Mouse (Mus musculus) myocyte (in vitro differentiated cells): ENCODE results near the gene Ano10. TPM values are rescaled to one million over a fixed set of nuclear protein-coding genes. Genes with fewer than 3 reads are reported as not detected.

ENCODE experiments used
- H3K27me3 ChIP-seq: one replicate; pipeline ENCODE4 v1.6.1; 2011; ENCODE audit not compliant: control insufficient read depth, insufficient read depth, insufficient read length
- H3K36me3 ChIP-seq: one replicate; pipeline ENCODE4 v1.6.1; 2011; ENCODE audit not compliant: control insufficient read depth, insufficient read depth
- H3K4me2 ChIP-seq: one replicate; pipeline ENCODE4 v1.6.1; 2011; ENCODE audit warnings: low read depth, control low read depth
- H3K4me3 ChIP-seq: one replicate; pipeline ENCODE4 v1.5.1; 2011; ENCODE audit warnings: mild to moderate bottlenecking, control low read depth, moderate library complexity
- H3K79me2 ChIP-seq: one replicate; pipeline ENCODE4 v1.6.1; 2011; ENCODE audit not compliant: control insufficient read depth, insufficient read depth
- H3ac ChIP-seq: one replicate; pipeline ENCODE4 v1.6.1; 2011; ENCODE audit not compliant: control insufficient read depth, insufficient read length
- CEBPB ChIP-seq: IDR thresholded peaks from 2 replicates; pipeline ENCODE4 v1.6.1; 2011; ENCODE audit warnings: mild to moderate bottlenecking, moderate library complexity; ENCODE audit not compliant: poor library complexity, insufficient read depth, severe bottlenecking
- E2F4 ChIP-seq: IDR thresholded peaks from one replicate; pipeline ENCODE4 v1.6.1; 2011; ENCODE audit warnings: mild to moderate bottlenecking, control low read depth, moderate library complexity; ENCODE audit not compliant: insufficient read depth
- MAX ChIP-seq: IDR thresholded peaks from one replicate; pipeline ENCODE4 v1.6.1; 2011; ENCODE audit warnings: low read depth, mild to moderate bottlenecking, control low read depth
- MYOD1 ChIP-seq, 3 experiments: IDR thresholded peaks; one replicate each; pipeline ENCODE4 v1.6.1; 2011; ENCODE audit warnings: control low read depth in 2 of 3, low read depth in 2 of 3, mild to moderate bottlenecking in 2 of 3, moderate library complexity in 1 of 3; ENCODE audit not compliant: insufficient read length in 2 of 3, control insufficient read depth in 1 of 3
- MYOG ChIP-seq, 3 experiments: IDR thresholded peaks; one replicate each; pipeline ENCODE4 v1.6.1; 2011; ENCODE audit warnings: control low read depth in 2 of 3, low read depth in 2 of 3, mild to moderate bottlenecking in 2 of 3; ENCODE audit not compliant: insufficient read length in 2 of 3, control insufficient read depth in 1 of 3, insufficient read depth in 1 of 3
- POLR2A ChIP-seq: IDR thresholded peaks from one replicate; pipeline ENCODE4 v1.6.1; 2011; ENCODE audit warnings: low read depth, mild to moderate bottlenecking, control low read depth, moderate library complexity; ENCODE audit not compliant: insufficient read length
- POLR2AphosphoS2 ChIP-seq: IDR thresholded peaks from one replicate; pipeline ENCODE4 v1.6.1; 2011; ENCODE audit warnings: low read depth, control low read depth; ENCODE audit not compliant: insufficient read length
- REST ChIP-seq: IDR thresholded peaks from one replicate; pipeline ENCODE4 v1.6.1; 2011; ENCODE audit warnings: mild to moderate bottlenecking, control low read depth, moderate library complexity; ENCODE audit not compliant: insufficient read depth, insufficient read length
- SRF ChIP-seq: IDR thresholded peaks from one replicate; pipeline ENCODE4 v1.6.1; 2011; ENCODE audit warnings: low read depth; ENCODE audit not compliant: control insufficient read depth, insufficient read length
- TCF12 ChIP-seq: IDR thresholded peaks from one replicate; pipeline ENCODE4 v1.6.1; 2011; ENCODE audit warnings: mild to moderate bottlenecking, control low read depth; ENCODE audit not compliant: poor library complexity, insufficient read depth, severe bottlenecking
- TCF3 ChIP-seq: IDR thresholded peaks from one replicate; pipeline ENCODE4 v1.6.1; 2011; ENCODE audit warnings: low read depth, control low read depth; ENCODE audit not compliant: insufficient read length
- USF1 ChIP-seq: IDR thresholded peaks from one replicate; pipeline ENCODE4 v1.6.1; 2011; ENCODE audit warnings: low read depth, mild to moderate bottlenecking, control low read depth, moderate library complexity
- polyA plus RNA-seq: library from polyadenylated mRNA; unstranded; fragments of >200 nt; fragmentation: generic; extraction: Trizol; gene quantifications from one replicate; pipeline ENCODE4 v1.2.1, GENCODE M21; 2012; ENCODE audit warnings: missing spikeins

The Ano10 gene
- polyA plus RNA-seq, 1 experiment: 68.7 TPM

GRCm38 (mm10) chr9:122233972-122234345 lies 60.3 kb downstream of the Ano10 start:
- no peak for TF ChIP-seq TCF3
- TF ChIP-seq REST: no peak
- H3ac ChIP-seq: no peak overlapping the region
- no peaks in the 10 kb centered on the region for H3K79me2 ChIP-seq
- no peak overlapping the region for H3K4me2 ChIP-seq
- no peak overlapping the region for H3K4me3 ChIP-seq
- no peaks in the 10 kb centered on the region for H3K36me3 ChIP-seq
- H3K27me3 ChIP-seq: no peaks in the 10 kb centered on the region

DNA sequence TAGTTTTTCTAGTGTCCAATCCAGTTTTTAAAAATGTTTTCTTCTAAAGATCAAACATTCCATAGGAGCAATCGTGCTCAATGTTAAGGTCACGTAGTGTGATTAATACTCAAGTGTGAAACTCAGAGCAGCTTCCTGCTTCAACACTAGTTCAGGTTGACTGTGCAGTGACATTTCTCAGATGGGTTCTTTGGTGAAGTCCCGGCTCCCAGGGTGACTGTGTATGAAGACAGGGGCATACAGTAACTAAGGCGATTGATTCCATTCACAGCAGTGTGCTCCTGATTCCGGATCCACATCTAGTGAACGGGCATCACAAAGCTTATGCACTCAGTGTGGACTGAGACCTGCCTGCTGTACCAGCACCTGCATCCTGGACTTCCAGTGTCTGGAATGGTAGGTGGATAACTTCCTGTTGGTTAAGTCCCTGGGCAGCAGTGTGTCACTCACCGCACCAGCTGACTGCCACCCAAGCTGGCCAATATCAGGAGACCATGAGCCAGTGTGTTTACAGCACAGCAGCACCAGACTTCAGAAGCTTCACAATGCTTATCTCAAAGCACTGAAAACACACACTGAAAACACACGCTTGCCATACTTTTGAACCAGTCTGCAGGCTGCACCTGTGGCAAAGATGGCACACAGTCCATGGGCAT lies 60.8 kb downstream of the Ano10 start:
- TF ChIP-seq REST (no peak), TCF12 (no peak), E2F4 (no peak), POLR2AphosphoS2 (no peak), MYOG (IDR thresholded peaks at IDR 0.05; ENCODE audit: control insufficient read depth in 1 of 3, insufficient read depth in 1 of 3, insufficient read length in 2 of 3, low read depth in 2 of 3) (no peak), MYOD1 (IDR thresholded peaks at IDR 0.05; ENCODE audit: control insufficient read depth in 1 of 3, insufficient read length in 2 of 3, low read depth in 2 of 3) (no peak), TCF3 (no peak), SRF (no peak), CEBPB (no peak), USF1 (no peak), MAX (no peak), POLR2A (no peak)
- no peaks in the 10 kb centered on the region for H3K27me3 ChIP-seq

GRCm38 (mm10) chr9:122232912-122233311 lies 61.3 kb downstream of the Ano10 start:
- TF ChIP-seq SRF (no peak), POLR2AphosphoS2 (no peak), E2F4 (no peak), USF1 (no peak), TCF3 (no peak), POLR2A (no peak), MYOG (IDR thresholded peaks at IDR 0.05; ENCODE audit: control insufficient read depth in 1 of 3, insufficient read depth in 1 of 3, insufficient read length in 2 of 3, low read depth in 2 of 3) (no peak), MAX (no peak), CEBPB (no peak), REST (no peak), MYOD1 (IDR thresholded peaks at IDR 0.05; ENCODE audit: control insufficient read depth in 1 of 3, insufficient read length in 2 of 3, low read depth in 2 of 3) (no peak), TCF12 (no peak)

More for the DNA sequence above, 60.8 kb downstream of the Ano10 start:
- H3K36me3 ChIP-seq: no peaks in the 10 kb centered on the region
- no peak overlapping the region for H3ac ChIP-seq
- H3K79me2 ChIP-seq: no peaks in the 10 kb centered on the region
- H3K4me2 ChIP-seq: no peak overlapping the region
- no peak overlapping the region for H3K4me3 ChIP-seq

DNA sequence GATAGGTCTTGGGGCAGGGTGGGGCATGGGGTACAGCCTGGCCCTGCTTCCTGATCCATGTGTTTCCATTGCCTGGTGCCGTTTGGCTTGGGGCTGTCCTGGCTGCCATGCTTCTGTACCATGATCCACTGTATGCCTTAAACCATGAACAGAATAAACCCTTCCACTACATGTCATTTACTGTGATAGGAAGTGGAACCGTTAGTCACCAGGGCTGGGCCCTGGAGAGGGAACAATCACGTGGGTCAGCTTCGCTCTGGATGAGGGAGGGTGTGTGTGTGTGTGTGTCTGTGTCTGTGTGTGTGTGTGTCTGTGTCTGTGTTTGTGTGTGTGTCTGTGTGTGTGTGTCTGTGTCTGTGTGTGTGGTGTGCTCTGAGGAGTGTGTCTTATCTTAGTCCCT lies 63.5 kb downstream of the Ano10 start:
- Histone ChIP-seq H3K79me2 (no peaks in the 10 kb centered on the region), H3K4me2 (no peak overlapping the region), H3K27me3 (no peaks in the 10 kb centered on the region), H3K36me3 (no peaks in the 10 kb centered on the region), H3K4me3 (no peak overlapping the region), H3ac (no peak overlapping the region)
- TF ChIP-seq REST: no peak
- no peak for TF ChIP-seq POLR2AphosphoS2
- TF ChIP-seq TCF12: no peak
- no peak for TF ChIP-seq USF1
- TF ChIP-seq POLR2A: no peak
- TF ChIP-seq MAX: no peak
- TF ChIP-seq E2F4: no peak
- TF ChIP-seq MYOG (IDR thresholded peaks at IDR 0.05; ENCODE audit: control insufficient read depth in 1 of 3, insufficient read depth in 1 of 3, insufficient read length in 2 of 3, low read depth in 2 of 3): no peak
- no peak for TF ChIP-seq MYOD1 (IDR thresholded peaks at IDR 0.05; ENCODE audit: control insufficient read depth in 1 of 3, insufficient read length in 2 of 3, low read depth in 2 of 3)
- no peak for TF ChIP-seq SRF
- TF ChIP-seq CEBPB: no peak
- no peak for TF ChIP-seq TCF3

More at GRCm38 (mm10) chr9:122232912-122233311, 61.3 kb downstream of the Ano10 start:
- H3K36me3 ChIP-seq: no peaks in the 10 kb centered on the region
- H3ac ChIP-seq: no peak overlapping the region
- no peaks in the 10 kb centered on the region for H3K79me2 ChIP-seq
- H3K4me2 ChIP-seq: no peak overlapping the region
- no peaks in the 10 kb centered on the region for H3K27me3 ChIP-seq
- H3K4me3 ChIP-seq: no peak overlapping the region

GRCm38 (mm10) chr9:122226419-122226818 lies 67.8 kb downstream of the Ano10 start:
- H3ac ChIP-seq: no peak overlapping the region
- H3K4me3 ChIP-seq: no peak overlapping the region
- H3K27me3 ChIP-seq: no peaks in the 10 kb centered on the region
- H3K4me2 ChIP-seq: no peak overlapping the region
- H3K36me3 ChIP-seq: no peaks in the 10 kb centered on the region
- TF ChIP-seq MAX: no peak
- TF ChIP-seq E2F4: no peak
- no peak for TF ChIP-seq POLR2A
- no peak for TF ChIP-seq REST
- no peak for TF ChIP-seq TCF12
- no peak for TF ChIP-seq POLR2AphosphoS2
- no peak for TF ChIP-seq MYOD1 (IDR thresholded peaks at IDR 0.05; ENCODE audit: control insufficient read depth in 1 of 3, insufficient read length in 2 of 3, low read depth in 2 of 3)
- no peaks in the 10 kb centered on the region for H3K79me2 ChIP-seq
